Mouse (Mus musculus): ENCODE results near the gene Far1.

Gene Far1

DNA sequence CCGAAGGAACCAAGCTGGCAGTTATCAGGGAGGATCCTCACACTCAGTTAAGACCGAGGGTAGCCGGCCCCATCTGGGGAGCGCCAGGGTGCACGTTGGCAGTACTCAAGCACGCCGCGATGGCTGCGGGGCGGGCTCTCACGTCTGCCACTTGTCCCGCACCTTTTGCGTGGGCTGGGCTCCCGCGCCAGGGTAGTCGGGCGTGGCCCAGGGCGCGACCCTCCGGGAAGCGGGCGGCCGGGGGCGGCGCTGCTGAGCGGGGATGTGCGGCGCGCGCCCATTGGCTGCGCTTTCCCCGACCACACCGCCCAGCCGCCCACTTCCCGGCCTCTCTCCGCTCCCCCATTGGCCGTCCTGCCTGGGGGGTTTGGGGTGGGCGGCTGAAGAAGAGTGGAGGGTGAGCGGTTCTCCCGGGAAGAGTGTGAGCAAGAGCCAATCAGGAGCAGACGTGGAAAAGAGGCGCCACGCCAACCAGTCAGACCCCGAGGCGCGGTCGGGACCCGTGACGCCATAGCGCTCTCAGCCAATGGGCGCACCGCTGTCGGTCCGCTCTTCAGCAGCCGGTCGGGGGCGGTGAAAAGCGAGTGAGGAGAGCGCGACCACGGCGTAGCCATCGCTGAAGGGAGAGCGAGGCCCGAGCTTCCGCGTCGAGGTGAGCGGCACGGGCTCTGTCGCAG lies at the start of gene Far1:
TSS of gene Far1 (plus strand) at position 549 of the 677 bp plus-strand sequence.
- DNase-seq (ENCODE audit: low spot score in 2 of 2): peak; percentile 97 to 99

DNA sequence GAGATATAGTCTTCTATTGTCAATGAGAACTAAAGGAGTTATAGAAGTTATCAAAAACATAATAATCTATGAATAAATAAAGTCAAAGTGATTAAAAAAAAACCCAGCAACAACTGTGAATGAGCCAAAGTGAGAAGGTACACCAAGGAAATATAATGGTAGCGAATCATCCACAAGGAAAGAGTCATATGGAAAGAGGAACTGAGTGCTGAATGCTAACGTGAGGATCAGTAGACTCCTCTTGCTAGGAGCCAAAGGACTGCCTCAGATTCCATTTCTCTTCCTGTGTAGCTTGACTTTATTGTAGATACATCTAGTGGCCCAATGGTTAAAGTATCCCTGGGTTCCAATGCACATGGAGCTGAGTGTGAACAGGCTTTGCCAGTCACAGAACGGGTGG lies 45.3 kb upstream of the Far1 start:
- no peak for DNase-seq (ENCODE audit: low spot score in 2 of 2)

DNA sequence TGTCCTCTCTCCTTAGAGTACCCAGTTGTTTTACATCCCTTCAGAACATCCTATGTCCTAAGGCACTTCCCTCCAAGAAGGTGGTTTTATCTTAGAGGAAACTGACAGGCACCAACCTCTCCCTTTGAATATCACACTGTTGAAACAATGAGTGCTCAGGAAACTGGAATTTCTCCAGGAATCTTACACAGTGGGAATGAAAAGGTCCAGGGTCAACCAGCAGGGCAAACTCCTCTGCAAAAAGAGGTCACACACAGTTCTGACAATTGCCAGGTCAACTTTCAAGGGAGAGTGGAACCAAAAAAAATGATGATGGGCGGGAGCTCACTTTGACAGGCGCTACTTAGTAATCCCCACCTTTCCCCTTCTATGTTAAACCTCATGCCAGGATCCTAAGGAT lies 43.0 kb upstream of the Far1 start:
- DNase-seq (ENCODE audit: low spot score in 2 of 2): no peak

DNA sequence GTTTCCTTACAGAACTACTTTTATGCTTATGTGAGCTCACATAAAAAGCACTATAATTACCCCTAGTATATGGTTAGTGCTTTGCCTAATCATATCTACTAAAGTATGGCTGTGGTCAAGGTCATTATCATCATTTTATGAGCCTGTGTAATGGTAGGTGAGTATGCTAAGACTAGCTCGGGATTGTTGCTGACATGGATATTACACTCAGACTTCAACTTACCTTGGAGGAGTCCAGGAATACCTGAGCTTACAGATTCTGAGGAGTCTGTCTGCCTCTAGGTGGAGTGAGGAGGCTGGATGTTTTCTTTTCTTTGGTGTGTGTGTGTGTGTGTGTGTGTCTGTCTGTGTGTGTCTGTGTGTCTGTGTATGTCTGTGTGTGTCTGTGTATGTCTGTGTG lies 42.0 kb upstream of the Far1 start:
- DNase-seq (ENCODE audit: low spot score in 2 of 2): no peak

DNA sequence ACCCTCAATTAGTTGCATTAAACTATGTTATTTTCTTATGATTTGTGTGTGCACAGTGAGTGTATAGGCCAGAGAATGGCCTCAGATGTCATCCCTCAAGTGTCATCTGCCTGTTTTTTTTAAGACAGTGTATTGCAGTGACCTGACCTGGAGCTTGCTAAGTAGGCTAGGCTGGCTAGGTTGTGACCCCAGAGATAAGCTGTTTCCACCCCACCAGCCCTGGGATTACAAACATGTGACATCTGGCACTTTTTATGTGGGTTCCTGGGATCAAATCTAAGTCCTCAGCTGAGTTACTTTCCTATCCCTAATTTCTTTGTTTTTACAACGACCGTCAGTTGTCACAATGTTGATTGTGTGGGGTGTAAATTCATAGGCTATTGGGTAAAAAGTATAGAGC lies 17.8 kb upstream of the Far1 start:
- DNase-seq (ENCODE audit: low spot score in 2 of 2): no peak

DNA sequence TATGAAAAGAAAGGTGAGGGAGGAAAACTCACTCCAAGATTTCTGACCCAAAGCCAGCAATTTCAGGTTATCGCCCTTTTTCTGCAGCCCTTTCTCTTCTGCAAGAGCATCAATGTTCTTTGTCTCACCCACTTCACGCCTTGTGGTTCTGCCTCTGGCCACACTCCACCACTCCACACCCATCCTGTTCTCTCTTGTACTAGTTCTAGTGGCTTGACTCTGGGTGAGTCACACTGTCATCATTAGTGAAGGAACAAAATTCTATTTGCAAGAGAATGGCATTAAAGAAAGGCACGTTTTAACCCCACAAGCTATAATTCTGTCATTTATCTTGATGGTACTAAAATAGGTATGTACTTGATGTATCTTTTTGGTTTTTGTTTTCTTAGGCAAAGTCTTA lies 15.2 kb upstream of the Far1 start:
- no peak for DNase-seq (ENCODE audit: low spot score in 2 of 2)

DNA sequence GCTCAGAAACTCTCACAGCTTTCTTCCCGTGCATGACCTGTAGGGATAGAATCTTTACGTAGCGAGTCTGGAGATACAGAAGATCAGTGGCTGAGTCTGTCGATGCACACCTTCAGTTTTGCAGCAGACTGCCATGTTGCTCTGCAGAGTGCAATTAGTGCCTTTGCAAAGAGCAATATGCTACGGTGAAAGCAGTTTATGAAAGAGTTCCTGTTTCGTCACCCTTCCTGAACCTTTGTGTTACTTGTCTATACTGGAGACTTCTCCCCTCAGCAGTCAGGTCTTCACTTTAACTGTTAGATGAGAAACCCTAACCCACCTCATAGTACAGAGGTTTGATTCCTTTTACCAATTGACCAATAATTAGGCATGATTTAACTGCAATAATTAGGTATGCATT lies 13.8 kb upstream of the Far1 start:
- DNase-seq (ENCODE audit: low spot score in 2 of 2): no peak

DNA sequence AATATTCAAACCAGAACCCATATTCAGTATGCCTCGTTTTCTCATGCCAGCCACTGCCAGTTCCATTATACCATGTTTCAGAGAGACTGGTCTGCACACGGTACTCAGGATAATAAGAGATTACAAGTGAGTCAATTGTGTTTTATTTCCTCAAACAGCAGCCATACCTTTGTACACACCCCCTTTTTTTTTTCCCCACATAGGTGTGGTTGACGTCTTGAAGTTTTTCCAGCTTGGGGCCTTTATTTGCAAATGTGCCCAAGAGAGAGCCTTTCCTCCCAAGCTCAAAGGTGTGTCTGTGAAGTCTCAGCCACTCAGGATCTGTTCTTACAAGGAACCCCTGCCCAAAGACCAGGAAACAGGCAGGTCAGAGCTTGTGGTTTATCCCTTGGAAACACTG lies 11.2 kb upstream of the Far1 start:
- DNase-seq (ENCODE audit: low spot score in 2 of 2): no peak

DNA sequence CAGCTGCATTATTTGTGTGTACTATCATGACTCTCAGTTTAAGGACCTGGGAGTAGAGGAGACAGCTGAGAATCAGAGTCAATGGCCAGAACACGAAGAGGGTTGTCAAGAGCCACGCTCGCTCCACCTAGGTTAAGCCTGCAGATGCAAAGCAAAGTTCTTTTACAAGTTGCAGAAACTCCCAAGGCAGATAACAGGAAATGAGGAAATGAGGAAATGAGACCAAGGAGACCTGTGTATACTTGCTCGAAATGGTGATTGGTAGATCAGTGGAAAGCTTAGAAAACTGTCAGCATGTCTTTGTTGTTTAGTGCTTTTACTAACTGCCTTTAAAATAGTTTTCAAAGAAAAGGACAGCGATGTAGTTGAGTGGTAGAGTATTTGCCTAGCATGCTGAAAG lies 8.6 kb upstream of the Far1 start:
- no peak for DNase-seq (ENCODE audit: low spot score in 2 of 2)

DNA sequence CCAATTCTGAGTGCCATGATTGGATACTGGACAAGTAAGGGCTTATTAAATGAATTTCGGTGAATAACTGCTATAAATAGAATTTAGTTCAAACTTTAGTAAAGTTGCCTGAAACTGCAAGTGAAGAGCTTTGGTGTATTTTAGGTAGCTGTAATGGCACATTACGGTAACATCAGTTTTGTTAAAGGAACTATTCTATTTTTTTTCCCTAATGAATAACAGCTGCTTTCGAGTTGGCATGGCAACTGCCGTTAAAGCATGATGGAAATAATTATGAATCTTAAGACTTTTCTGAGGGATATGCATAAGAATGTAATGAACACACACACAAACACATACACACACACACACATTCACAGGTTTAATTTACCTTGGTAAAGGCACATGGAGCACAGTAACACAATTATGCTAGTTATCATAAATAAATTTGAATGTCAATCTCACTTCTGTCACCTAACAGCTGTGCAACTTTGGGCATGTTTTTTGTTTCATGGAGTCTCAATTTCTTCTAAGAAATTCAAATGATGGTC lies 8.1 kb upstream of the Far1 start:
- no peak for DNase-seq (ENCODE audit: low spot score in 2 of 2)

DNA sequence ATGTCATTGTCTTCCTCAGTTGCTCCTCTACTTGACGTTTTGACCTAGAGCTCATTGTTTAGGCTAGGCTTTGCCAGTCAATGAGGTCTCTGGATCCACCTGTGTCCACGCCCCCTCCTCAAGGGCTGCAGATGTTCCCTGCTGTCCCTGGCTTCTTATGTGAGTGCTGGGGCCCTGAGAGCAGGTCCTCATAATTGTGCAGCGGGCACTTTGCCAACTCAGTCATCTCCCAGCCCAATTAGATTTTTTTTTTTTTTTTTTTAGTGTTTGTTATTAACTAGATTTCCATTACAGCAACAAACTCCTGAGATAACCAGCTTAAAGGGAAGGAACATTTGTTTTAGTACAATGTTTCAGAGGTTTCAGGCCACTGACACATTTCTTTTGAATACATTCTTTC lies 5.8 kb upstream of the Far1 start:
- DNase-seq (ENCODE audit: low spot score in 2 of 2): no peak

DNA sequence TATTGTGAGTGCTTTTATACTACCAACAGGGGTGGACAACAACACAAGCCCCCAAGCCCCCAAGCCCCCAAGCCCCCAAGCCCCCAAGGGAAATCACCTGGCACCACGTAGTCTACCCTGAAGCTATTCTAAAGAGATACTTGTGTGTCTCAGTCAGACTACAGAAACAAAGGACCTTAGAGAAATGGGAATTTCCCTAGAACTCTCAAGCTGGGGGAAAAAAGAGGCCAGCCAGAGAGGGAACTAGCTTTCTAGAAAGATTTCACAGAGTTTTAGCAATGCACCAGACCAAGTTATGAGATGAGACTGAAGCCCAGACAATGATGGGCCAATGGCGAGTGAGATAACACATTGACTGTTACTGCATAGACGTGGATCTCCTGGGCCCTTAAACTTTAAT lies 2.2 kb upstream of the Far1 start:
- no peak for DNase-seq (ENCODE audit: low spot score in 2 of 2)

DNA sequence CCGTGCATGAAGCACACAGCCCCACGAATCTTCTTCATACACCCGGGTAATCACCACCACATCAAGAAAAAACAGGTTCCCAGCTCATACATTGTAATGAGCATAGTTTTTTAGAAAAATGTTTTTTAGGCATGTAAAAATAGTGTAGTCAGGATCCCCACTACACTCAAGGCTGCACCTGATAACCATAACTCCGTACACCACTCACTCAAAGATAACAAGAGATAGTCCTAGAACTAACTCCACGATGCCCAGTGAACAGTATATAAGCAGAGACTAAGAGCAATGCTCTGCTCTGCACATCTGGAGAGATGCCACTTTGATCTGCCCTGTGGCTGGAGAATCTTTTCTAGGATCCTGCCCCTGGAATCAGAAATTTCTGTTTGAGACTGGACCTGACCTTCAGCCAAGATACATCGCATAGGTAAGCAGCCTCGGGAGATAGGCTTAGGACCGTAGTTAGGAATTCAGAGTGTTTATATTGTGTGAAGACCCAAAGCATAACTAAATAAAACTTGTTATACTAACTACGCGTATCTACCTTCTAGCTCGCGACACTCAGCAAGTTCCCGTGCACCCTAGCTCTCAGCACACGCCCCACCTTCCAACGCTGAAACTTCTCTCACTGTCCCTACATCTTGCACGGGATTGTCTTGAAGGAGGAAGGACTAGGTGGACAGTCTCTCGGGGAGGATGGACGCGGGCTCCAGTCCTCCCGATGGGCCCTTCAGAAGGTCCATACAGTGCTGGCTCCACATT lies 928 bp upstream of the Far1 start:
- DNase-seq (ENCODE audit: low spot score in 2 of 2): peak; percentile 0 to 1

DNA sequence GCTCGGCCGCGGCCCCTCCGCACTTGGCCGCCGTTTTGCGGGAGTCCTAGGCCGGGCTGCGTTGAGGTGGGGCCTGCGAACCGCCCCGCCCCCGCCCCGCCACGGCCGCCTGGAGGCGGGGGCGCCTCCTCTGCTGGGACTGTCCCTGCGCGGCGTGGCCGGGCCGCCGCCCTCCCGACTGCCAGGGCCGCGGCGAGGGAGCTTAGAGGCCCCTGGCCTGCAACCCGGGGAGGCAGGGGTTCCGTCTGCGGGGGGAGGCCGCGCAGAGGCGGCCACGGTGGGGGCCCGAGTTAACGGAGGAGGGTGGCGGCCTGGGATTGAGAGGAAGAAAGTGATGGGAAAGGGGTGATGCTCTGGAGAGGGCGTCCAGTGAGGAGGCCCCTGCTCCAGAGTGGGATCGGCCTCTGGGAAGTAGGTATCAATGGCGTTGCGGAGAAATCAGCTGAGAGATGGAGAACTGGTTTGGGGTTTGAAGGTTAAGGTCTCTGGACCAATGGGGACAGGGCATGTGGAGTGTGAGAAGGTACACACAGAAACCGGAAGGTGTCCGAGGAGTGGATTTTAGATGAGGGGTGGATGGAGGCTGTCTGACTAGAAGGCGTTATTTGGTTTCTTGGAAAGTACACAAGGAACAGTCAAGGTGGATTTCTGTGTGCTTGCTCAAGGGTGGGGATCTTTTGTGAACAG lies 472 bp downstream of the Far1 start:
- DNase-seq (ENCODE audit: low spot score in 2 of 2): no peak

DNA sequence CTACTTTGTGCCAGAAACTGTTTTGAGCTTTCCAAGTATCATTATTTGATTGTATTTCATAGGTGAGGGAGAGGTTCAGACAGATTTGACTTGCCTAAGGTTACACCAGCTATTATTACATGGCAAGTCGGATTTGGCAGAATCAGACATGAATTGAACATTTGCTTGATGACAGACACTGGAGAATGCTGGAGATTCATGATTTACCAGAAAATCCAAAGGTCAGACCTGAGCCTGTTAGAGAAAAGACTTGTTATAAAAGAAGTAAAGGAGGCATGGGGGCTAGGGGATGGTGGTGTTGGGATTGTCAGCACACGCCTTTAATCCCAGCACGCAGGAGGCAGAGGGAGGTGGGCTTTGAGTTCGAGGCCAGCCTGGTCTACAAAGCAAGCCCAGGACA lies 2.2 kb downstream of the Far1 start:
- no peak for DNase-seq (ENCODE audit: low spot score in 2 of 2)

DNA sequence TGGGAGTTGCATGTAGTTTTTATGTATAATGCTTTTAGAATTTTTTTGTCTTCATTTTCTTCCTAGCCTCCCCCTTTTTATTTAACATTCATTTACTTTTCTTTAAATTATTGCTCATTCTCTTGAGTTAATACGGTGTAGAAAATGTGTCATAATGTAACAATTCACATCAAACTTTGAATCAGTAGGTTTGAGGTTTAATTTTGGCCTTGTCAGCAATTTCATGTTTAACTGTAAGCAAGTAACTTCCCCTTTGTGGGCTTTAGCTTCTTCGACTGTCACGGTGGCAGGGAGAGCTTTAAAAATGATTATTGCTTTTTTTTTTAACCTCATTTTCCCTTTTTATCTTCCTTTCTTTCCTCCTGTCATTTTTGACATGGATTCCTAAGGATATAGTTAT lies 4.8 kb downstream of the Far1 start:
- no peak for DNase-seq (ENCODE audit: low spot score in 2 of 2)

DNA sequence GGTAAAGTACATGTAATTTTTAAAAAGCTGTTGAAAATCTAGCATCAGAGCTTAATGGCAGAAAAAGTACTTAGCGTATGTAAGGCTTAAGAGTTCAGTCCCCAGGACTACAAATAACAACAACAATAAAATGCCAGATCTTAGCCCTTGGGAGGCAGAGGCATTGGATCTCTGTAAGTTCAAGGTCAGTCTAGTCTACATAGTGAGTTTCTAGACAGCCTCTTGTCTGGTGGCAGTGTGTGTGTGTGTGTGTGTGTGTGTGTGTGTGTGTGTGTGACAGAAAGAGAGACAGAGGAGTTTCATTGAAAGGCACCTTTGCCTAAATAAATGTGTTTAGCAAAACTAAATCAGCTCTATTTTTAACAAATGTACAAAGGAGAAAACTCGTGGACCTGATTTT lies 5.3 kb downstream of the Far1 start:
- DNase-seq (ENCODE audit: low spot score in 2 of 2): no peak

DNA sequence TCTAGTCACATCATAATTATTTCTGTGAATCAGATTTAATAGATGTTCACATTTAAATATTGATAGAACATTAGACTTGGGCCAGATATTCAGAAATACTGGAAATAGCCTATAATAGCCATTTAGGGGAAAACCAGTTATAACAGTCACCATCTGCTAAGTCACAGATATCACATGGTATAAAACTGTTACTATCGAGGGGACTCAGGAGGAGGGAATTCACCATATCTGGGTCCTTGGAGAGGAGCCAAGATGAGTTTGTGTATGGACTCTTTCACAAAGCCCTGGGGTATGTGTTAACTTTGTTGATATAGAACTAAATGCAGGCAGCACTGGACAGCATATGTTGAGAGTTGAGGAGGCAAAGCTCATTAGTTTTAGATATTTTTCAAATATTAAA lies 29.5 kb downstream of the Far1 start:
- no peak for DNase-seq (ENCODE audit: low spot score in 2 of 2)

DNA sequence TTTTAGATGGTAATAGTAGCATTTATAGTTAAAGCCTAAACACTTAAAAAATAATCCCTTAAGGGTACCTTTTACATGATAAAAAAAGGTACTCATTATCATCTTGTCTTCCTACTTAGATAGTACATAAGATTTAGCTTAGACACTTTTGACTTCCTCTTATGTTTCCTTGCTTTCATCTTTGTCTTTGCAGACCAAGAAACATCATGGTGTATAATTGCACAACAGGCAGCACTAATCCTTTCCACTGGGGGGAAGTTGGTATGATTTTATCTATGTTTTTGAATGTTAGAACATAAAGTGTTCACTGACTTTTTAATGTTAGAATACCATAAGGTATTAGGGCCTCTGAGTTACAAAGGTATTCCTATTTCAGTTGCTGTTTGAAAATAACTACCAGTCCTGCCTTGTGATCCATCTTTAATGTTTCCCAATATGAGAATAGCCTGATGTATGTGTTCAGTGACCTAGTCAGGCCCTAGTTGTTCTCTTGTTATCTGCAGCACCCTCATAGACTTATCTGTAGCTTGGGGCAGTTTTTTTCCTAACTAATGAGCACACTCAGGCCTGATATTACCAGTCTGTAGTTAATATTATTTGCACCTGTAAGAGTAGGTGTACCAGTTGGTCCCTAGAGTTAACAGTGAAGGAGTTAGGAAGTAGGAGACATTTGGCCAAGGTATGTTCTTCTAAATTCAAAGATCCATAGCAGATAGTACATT lies 38.3 kb downstream of the Far1 start:
- no peak for DNase-seq (ENCODE audit: low spot score in 2 of 2)

DNA sequence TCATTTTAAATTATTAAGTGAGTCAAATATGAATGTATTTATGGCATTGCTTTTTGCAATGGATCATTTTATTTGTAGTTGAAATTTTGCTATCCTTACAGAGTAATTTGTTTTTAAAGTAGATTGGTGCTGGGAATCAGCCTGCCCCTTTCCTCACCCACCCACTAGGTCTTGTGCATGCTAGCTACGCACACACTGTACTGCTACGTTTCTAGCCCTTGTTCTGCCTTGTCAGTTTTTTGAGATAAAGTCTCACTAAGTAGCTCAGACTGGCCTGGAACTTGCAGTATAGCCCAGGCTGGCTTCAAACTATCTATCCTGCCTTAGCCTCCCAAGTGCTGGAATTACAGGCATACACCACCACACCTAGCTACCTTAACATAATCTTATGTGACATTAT lies 38.9 kb downstream of the Far1 start:
- no peak for DNase-seq (ENCODE audit: low spot score in 2 of 2)

DNA sequence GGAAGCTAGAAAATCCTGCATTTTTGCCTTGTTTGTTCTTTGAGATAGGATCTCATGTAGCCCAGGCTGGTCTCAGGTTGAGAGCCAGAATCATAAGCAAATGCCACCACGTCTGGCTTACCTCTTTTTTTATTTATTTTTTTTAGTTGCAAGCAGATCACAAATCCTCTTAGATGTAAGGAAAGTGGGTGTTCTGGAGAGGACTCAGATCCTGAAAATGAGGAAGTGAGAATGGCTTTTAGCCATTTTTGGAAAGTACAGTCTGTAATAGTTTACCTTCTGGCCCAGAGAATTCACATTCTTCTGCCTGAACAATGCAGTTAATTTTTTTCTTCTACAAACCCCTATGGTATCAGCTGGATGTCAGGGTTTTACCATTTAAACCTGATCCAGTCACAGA lies 42.5 kb downstream of the Far1 start:
- DNase-seq (ENCODE audit: low spot score in 2 of 2): no peak

DNA sequence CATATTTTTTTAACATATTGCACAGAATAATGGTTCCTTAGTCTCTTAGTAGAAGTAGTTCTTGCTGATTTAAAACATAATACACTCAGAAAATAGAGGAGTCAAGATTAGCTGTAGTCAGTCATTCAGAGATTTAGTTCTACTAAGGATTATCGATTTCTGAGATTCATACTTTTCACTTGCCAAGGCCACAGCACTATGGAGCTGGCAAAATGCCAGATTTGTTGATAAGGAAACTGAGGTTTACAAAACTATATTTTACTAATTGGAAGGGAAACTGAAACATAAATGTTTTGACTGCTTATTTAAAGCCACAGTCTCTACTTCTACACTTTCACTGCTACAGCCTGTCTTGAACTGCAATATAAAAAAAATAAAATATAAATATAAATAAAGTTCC lies 53.3 kb downstream of the Far1 start:
- no peak for DNase-seq (ENCODE audit: low spot score in 2 of 2)
